Mouse (Mus musculus) bone marrow macrophage, adult 2 months (primary cell): ENCODE data around the gene Serpinb11. TPM values are rescaled to one million over a fixed set of nuclear protein-coding genes. Genes with fewer than 3 reads are reported as not detected.

Source experiments
- H3K27ac ChIP-seq: 2 replicates; pipeline ENCODE4 v1.5.1; 2012; ENCODE audit warnings: low read depth, low read length; ENCODE audit not compliant: insufficient read depth
- H3K4me1 ChIP-seq: 2 replicates; pipeline ENCODE4 v1.6.1; 2012; ENCODE audit warnings: low read length; ENCODE audit not compliant: control insufficient read depth, insufficient read depth
- H3K4me3 ChIP-seq: 2 replicates; pipeline ENCODE4 v1.5.1; 2012; ENCODE audit warnings: mild to moderate bottlenecking, low read length, moderate library complexity; ENCODE audit not compliant: insufficient read depth
- CTCF ChIP-seq: IDR thresholded peaks from 2 replicates; pipeline ENCODE4 v1.5.1; 2012; ENCODE audit warnings: low read depth, mild to moderate bottlenecking, low read length, moderate library complexity
- POLR2A ChIP-seq: IDR thresholded peaks from 2 replicates; pipeline ENCODE4 v1.6.1; 2012; ENCODE audit warnings: mild to moderate bottlenecking, low read depth, low read length, borderline replicate concordance
- polyA plus RNA-seq: library from polyadenylated mRNA; stranded (reverse); fragments of >200 nt; gene quantifications from 2 replicates; pipeline ENCODE4 v1.2.4, GENCODE M21; 2012; ENCODE audit not compliant: missing spikeins, insufficient read depth, insufficient read length

The Serpinb11 gene
- polyA plus RNA-seq, 1 experiment = not detected

DNA sequence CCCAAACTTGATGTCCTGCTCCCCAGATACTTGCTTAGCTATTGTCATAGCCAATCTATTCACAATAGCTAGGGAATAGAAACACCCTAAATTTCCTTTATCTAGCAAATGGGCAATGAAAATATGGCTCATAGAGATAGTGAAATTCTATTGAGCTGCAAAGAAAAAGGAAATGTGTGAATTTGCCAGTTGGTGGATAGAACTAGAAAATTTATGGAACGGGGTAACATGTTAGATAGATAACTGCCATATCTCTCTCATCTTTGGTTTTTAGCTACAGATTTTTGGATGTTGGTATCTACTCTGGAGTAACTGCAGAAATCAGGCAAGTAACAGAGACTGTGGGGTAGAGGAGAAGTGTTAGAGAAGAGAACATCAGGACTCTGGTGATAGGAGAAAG, 21.4 kb downstream of the Serpinb11 start:
- Histone ChIP-seq H3K27ac (no peak overlapping the region), H3K4me1 (peaks cover 9% of the 10 kb centered on the region), H3K4me3 (no peak overlapping the region)
- TF ChIP-seq POLR2A (no peak), CTCF (no peak)

DNA sequence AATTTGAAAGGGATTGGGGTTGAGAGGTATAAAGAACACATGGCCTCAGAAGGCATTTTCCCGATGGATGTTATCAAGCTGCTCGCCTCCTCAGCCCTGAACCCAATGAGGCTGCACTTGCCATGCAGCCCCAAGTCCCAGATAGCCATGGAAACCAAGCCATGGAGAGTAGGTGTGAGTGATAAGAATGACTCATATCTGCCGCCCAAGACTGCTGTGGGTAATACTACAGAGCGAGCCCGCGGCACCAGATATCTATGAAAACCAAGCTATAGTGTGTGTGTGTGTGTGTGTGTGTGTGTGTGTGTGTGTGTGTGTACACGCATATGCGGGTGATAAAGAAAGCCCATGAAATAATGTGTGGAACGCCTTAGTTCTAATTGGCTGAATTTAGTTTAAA, 23.5 kb downstream of the Serpinb11 start:
- Histone ChIP-seq H3K4me1 (peaks cover 18% of the 10 kb centered on the region), H3K27ac (no peak overlapping the region), H3K4me3 (no peak overlapping the region)
- TF ChIP-seq CTCF (no peak), POLR2A (no peak)

DNA sequence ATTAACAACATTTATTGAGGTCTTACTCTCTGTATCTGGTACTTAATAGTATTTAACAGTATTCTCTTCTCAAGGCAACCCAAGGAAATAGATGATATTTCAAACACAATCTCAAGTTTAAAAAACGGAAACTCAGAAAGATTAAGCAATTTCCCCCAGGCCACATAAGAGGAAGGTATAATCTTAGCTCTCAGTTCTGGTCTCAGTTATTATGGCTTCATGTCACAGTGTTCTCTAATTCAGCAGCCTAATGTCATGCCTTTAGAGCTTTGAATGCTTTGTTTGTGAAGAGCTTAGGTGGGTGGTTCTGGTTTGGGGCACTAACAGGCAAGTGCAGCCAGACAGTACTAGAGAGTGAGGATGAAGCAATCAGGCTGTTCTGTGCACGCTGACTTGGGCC, 28.8 kb downstream of the Serpinb11 start:
- no peak overlapping the region for H3K4me3 ChIP-seq
- peaks cover 17% of the 10 kb centered on the region for H3K4me1 ChIP-seq
- TF ChIP-seq CTCF (no peak), POLR2A (no peak)
- H3K27ac ChIP-seq = peak overlapping the region; percentile 71

DNA sequence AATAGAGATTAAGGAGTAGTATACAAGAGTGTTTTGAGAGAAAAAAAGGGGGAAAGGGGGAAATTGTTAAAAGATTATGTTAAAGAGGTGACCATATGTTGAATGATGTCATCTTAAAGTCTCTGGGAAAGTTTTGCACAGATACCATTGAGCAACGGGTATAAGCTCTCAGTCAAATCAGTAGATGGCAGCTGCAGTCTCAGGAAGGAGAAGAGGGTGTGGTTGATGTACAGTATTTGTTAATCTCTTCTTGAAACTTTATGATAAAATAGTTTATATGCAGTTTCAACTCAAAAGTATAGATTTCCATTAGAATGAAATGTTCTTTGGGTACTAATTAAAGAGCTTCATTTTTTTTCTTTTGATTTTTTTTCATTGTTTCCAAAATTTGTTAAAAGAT, 36.5 kb downstream of the Serpinb11 start:
- no peak overlapping the region for H3K27ac ChIP-seq
- peaks cover 11% of the 10 kb centered on the region for H3K4me1 ChIP-seq
- TF ChIP-seq POLR2A (no peak), CTCF (no peak)
- no peak overlapping the region for H3K4me3 ChIP-seq

DNA sequence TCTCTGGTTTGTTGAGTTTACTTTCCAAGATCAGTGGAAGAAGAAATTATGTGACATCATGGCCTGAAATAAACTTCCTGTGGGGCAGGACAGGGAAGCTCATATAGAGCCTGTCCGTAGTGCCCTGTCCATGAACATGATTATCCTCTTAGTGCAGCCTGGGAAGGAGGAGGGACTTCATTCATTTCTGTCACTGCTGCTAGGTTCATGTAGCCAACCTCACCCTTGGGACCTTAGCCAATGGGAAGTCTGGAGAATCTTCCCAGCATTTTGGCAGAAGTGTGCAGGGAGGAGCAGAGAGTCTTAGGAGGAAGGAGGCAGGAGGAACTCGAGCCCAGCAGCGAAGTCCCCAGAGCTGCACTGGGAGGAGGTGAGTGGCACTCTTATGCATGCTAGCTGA, 38.4 kb downstream of the Serpinb11 start, which contains the start of gene Serpinb7:
Gene Serpinb7, plus strand, starts transcription at position 301 of the 400 bp plus-strand sequence.
- no peak for TF ChIP-seq CTCF
- no peak for TF ChIP-seq POLR2A
- H3K27ac ChIP-seq = no peak within 1 kb of the TSS
- no peak within 1 kb of the TSS for H3K4me3 ChIP-seq

DNA sequence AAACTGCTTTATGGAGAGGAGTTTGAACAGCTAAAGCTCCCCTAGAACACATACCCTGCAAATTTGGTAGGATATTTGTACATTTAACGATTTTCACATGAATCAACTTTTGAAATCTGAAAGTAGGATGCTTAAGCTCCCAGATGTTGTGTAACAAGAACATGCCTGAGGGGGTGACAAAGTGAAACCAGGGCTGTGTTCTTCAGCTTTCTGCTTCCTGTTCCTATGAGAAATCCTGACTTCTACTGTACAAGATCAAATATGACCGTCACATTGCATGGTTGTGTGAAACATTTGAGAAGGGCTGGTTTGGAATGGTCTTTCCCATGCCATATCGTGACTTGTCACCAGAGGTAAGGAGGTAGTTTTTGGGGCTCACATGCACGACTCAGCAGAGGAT, 41.1 kb downstream of the Serpinb11 start:
- TF ChIP-seq CTCF (no peak), POLR2A (no peak)
- no peak overlapping the region for H3K4me3 ChIP-seq

More for the DNA sequence above, 38.4 kb downstream of the Serpinb11 start, which contains the start of gene Serpinb7:
- H3K4me1 ChIP-seq = peaks cover 11% of the 10 kb centered on the region

DNA sequence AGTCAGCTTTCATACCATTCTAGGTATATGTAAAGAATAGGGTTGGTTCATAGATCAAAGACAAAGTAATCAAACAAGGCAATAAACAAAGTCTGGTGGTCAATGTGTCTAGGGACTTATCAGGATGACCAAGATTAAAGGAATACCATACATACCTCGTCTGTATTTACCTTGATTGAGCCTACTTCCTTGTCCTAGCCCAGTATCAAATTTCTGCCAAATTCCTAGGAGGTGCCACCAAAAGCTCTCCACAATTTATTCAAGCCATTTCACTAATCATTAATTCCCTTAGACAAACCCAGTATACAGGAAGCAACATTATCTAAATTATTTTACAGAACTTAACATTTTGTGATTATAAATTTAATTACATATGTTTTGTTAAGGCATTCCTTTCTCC, 53.7 kb downstream of the Serpinb11 start:
- TF ChIP-seq POLR2A (no peak), CTCF (no peak)
- Histone ChIP-seq H3K27ac (no peak overlapping the region), H3K4me1 (no peaks in the 10 kb centered on the region), H3K4me3 (no peak overlapping the region)

More for the DNA sequence above, 41.1 kb downstream of the Serpinb11 start:
- no peak overlapping the region for H3K27ac ChIP-seq
- H3K4me1 ChIP-seq = peaks cover 11% of the 10 kb centered on the region

DNA sequence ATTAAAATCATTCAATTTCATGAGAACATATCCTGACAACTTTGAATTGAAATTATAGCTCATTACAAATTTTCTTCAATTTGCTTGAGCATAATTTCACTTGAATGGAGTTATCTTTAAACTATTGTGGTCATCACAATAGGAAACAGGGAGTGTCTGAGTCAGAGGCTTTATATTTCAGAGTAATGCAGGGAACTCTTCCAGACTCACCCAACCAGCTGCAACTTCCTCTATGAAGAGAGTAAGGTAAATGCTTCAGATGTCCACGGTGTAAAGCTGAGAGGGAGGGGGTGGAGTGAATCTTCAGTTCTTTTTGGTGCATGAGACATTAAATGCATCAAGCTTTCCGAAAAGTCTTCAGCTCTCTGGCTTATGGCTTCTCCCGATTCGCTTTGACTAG, 61.5 kb downstream of the Serpinb11 start:
- TF ChIP-seq POLR2A (no peak), CTCF (no peak)
- no peaks in the 10 kb centered on the region for H3K4me1 ChIP-seq
- H3K4me3 ChIP-seq = no peak overlapping the region
- H3K27ac ChIP-seq = no peak overlapping the region

Other genes with a start within 250 kb of the Serpinb11 start
- not detected in 2 replicates for gene Serpinb3b, start 82.8 kb upstream of the Serpinb11 start, polyA plus RNA-seq
- gene Serpinb3c, start 82.8 kb upstream of the Serpinb11 start, polyA plus RNA-seq = not detected in 2 replicates
- gene Serpinb7, start 38.5 kb downstream of the Serpinb11 start, polyA plus RNA-seq = not detected in 2 replicates
- 1.2 and 1.8 TPM in 2 replicates for gene Serpinb2, start 150.2 kb downstream of the Serpinb11 start, polyA plus RNA-seq
- gene Serpinb8, start 228.8 kb downstream of the Serpinb11 start, polyA plus RNA-seq = 57.4 and 61.9 TPM in 2 replicates